Mouse (Mus musculus) stomach, postnatal 0 days (tissue): ENCODE results near the gene Lgals8.

ENCODE experiments used
- CTCF ChIP-seq: IDR thresholded peaks from 2 replicates; pipeline ENCODE4 v1.5.1; 2016; ENCODE audit warnings: antibody characterized with exemption, low read depth, mild to moderate bottlenecking, moderate library complexity
- EP300 ChIP-seq: optimal IDR thresholded peaks from 2 replicates; pipeline ENCODE3; 2016; ENCODE audit warnings: antibody characterized with exemption

- TF ChIP-seq EP300 (no peak), CTCF (no peak)
These were observed 38.6 kb upstream of the Lgals8 start for GRCm38 (mm10) chr13:12503238-12503751.
